Mouse (Mus musculus) cerebellum, adult (tissue): Measurements from ENCODE around the gene Slc2a1.

Experiments used
- ATAC-seq: cut with Nextera tagmentation; 2 replicates; pipeline ENCODE4 v1.9.2; 2017; ENCODE audit warnings: mild to moderate bottlenecking, moderate library complexity, mixed read lengths; ENCODE audit not compliant: insufficient number of reproducible peaks, low FRiP score, low TSS enrichment

The Slc2a1 gene

GRCm38 (mm10) chr4:119097421-119097820 is 11.1 kb upstream of the Slc2a1 start:
- no peak for ATAC-seq

- ATAC-seq: no peak
These were observed 10.0 kb upstream of the Slc2a1 start for GRCm38 (mm10) chr4:119098216-119099210.

DNA sequence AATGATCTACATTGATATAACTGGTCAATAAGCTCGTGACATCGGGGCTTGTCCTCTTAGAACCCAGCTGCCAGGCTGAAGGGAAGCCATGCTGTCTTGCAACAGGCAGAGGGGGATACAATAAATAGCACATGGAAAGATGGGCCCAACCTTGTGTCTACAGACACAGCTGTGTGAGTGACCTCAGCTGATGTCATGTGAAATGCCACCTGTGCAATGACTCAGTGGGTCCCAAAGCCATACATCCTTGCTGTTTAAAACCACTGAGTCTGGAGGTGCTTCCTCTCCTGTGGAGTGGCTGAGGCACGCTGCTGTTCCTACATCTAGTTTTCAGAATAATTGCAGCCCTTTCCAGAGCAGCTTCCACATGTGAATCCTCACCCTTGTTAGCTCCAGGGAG is 7.1 kb upstream of the Slc2a1 start:
- ATAC-seq: no peak

- ATAC-seq: no peak
These were observed 6.0 kb upstream of the Slc2a1 start for GRCm38 (mm10) chr4:119102350-119103126.

DNA sequence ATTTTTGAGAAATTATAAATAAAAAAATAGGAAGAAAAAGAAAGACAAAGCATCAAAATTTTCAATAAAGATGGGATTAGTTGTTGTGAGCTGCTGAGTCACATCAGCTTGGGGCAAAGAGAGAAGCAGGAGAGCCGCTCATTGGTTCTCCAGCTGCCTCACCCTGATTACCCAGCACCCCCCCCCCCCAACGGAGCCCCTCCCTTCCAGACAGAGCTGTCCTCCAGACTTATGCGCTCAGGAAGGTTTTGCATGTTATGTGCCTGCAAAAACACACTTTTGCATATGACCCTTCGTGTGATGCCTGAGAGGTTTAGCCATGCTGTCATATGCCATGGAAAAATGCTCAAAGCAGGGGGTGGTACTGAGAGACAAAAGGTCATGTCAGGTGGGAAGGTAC is 3.7 kb upstream of the Slc2a1 start:
- ATAC-seq: no peak

DNA sequence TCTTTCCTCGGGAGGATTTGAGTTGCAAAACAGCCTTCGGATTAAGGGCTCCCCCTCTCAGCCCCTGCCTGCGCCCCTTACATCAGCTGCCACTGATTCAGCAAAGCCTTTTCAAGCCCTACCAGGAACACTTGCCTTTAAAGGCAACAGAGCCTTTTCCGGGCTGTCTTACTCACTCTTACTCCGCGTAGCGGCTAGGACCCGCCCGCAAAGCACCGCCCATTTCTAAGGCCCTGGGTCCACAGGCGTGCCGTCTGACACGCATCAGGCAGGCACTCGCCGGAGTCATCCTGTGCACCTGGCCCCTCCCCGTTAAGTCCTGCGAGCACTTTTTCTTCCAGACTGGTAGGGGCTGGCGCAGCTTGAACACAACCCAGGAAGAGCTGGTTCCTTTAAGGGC is 2.8 kb upstream of the Slc2a1 start:
- no peak for ATAC-seq

DNA sequence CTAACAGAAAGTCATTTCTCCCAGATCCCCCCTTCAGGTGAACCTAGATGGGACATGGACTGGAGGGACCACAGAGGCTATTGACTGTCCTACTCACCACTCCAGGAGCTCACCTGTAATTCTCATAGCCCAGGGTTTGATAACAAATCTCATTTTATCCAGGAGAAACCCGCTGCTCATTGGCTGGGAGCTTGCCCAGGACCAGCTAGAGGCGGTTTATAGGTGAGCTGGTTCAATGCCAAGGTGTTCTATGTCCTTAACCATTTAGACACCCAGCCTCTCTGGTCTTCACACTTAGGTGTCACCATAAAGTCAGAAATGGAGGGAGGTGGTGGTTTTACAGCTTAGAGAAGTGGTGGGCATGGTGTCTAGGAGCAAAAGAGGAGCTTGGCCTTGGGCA is 644 bp upstream of the Slc2a1 start:
- no peak for ATAC-seq

DNA sequence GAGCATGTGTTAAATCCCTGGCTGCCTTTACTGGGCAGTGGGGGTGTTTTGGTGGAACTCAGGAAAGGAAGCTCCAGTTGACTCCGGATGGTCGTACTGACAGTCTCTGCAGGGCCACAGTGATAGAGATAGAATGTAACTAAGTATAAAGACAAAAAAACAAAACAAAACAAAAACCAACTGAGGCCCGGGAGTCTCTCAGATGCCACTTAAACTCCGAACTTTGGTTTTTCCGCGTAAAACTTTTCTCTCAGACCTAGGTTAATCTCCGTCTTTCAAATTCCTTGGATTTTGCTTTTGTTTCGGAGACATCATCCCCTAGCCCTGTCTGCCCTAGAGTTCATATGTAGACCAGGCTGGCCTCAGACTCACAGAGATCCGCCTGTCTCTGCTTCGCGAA is 1.1 kb downstream of the Slc2a1 start:
- no peak for ATAC-seq

DNA sequence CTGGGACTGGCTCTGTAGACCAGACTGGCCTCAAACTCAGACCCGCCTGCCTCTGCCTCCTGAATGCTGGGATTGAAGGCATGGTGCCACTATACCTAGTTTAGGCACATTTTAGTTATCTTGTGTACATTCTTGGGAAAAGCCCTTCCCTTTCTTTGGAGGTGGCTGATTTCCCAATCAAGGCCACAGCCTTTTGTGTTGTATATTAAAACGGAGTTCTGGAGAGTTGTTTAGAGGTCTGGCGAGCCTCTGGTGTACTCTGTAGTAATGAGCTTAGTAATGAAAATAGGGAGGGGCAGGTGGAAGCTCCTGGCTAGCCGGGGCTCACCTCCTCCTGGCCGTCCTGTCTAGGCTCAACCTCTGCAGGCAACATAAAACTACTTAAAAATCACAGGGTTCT is 2.0 kb downstream of the Slc2a1 start:
- no peak for ATAC-seq

DNA sequence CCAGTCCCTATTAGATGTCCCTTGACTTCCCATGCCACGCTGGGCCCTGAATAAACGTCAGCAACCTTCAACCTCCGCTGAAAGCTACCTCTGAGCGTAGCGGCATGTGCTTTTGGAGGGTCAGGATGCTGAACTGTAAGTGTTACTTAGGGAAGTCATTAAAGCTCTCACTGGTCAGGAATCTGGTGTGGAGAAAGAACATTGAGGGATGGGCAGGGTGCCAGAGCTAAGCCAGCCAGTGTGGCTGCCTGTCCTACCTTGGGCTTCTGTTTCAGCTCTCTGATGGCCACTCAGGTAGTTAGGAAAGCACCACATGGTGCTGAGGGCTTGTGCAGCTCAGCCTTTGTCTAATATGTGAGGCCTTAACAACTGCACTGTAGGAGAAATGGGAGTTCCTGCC is 2.9 kb downstream of the Slc2a1 start:
- no peak for ATAC-seq

- ATAC-seq: no peak
These were observed 3.9 kb downstream of the Slc2a1 start for GRCm38 (mm10) chr4:119112256-119112885.

DNA sequence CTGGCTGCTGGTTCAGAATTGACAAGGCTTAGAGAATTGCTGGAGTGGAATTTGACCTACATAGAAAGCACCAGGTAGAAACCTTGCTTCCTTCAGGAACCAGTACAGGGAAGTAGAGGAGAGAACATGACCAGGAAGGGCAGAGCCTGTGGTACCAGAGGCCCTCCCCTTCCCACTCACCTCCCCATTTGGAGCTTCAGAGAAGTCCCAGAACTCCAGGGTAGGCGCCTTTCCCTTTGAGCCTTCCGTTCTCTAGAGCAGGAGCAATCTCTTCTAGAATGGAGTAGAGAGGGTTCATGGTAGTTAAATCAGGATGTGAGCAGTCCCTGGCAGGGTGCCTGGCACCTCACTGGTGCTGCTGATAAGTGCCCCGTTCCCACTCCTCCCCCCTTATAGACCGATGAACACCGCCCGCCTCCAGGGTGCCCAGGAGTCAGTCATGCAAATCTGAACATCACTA is 7.1 kb downstream of the Slc2a1 start:
- ATAC-seq: no peak

- no peak for ATAC-seq
These were observed 7.8 kb downstream of the Slc2a1 start for GRCm38 (mm10) chr4:119116336-119116735.

DNA sequence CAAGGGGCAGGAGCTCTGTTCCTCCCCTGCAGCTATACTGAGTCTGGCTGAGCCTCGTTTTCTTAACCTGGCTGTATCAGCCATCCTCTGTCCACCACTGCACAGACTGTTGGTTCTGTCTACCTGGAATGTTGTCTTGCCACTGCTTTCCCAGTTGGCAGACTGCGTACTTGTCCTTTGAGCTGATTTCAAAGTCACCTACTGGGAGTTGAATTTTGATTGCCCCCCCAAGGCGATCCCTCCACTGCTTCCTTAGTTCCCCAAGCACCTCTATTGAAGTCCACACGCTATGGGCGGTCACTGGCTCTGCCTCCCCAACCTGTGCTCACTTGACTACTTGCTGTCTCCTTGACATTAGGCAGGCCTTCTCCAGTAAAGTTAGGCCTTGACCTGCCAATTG is 9.1 kb downstream of the Slc2a1 start:
- ATAC-seq: no peak

DNA sequence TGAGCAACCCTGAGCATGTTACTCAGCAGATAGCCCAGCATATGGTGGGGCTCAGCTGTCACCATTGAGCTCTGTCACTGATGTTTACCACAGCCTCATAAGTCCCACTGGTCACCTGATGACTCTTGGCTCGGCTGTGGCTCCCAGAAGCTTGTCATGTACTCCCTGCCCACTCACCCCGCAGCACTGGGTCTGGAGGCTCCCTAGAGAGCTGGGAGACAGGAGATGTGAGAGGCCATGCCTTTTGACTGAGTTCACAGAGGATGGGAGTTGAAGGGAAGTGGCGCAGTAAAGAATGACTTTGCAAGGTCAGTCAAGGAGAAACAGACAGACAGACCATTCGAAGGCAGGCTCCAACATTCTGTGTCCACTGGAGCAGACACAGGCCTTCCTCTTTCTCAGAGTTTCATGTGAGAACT is 10.2 kb downstream of the Slc2a1 start:
- ATAC-seq: no peak

GRCm38 (mm10) chr4:119119354-119119753 is 10.8 kb downstream of the Slc2a1 start:
- no peak for ATAC-seq

GRCm38 (mm10) chr4:119120095-119120494 is 11.6 kb downstream of the Slc2a1 start:
- ATAC-seq: no peak

GRCm38 (mm10) chr4:119121249-119121648 is 12.7 kb downstream of the Slc2a1 start:
- ATAC-seq: no peak

DNA sequence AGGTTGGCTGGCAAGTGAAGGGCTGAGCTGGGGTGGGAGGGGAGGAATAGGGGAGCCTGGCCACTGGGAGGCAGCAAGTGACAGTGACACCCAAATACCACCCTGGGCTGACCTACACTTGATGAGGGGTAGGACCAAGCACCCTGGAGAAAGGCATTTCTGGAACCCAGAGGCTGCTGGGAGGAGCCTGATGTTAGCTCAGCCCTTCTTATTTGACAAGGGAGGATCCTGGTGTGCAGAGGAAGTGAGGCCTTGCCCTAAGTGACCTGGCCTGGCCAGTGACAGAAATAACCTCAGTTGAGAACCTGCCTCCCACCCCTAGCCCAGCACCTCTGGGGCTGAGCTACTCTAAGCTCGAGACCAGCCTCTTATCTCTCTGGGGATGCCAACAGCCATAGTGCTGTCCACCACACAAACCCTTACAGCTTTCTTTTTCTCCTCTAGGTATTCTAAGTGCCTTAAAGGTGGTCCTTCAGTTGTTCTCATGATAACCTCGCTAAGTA is 16.3 kb downstream of the Slc2a1 start:
- no peak for ATAC-seq

DNA sequence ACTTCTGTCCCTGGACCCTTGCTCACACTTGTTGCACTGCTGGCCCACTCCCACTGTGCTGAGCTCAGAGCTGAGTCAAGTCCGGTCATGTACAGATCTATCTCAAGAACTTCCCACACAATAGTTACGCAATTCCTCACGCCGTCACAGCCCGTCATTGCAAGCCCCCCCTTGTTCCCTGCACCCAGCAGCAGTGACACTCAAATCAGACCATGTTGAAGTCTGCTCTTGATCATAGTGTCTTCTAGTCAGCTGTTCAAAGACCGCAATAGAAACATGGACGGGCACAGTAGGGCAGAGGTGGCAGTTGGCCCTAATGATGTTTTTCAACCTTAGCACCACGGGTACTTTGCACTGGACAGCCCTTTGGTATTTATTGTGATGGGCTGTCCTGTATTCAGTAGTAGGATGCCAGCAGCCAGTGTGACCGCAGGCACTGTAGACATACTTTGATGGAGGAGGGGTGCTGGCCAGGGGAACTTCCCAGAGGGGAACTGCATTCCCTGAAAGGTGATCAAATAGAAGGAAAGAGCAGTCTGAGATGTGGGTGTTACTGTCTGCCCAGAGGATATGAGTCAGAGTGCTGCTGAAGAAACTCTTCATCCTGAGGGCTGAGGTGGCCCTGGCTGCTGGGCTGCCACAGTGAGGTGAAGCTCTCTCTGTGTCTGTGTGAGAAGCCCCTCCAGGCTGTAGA is 17.2 kb downstream of the Slc2a1 start:
- ATAC-seq: no peak
